Mouse (Mus musculus) embryonic facial prominence, embryonic 11.5 days (tissue): ENCODE results near the gene Gpc5. TPM values are rescaled to one million over a fixed set of nuclear protein-coding genes. Genes with fewer than 3 reads are reported as not detected.
"Not testable (repeated sequence)": the region's sequence is repeated elsewhere in the genome, so short reads cannot be mapped to it uniquely, and the experiment has no call there.

Experiments used
- ATAC-seq: fragments of 200-750 bp; cut with Nextera tagmentation; replicated peaks from 2 replicates; pipeline ENCODE4 v1.8.0; 2017; ENCODE audit warnings: low read depth; ENCODE audit not compliant: insufficient number of reproducible peaks, low FRiP score, low TSS enrichment
- DNase-seq: peaks from one replicate; pipeline ENCODE4 v3.0.0-alpha.2; 2015; ENCODE audit warnings: low spot score
- H3K27ac ChIP-seq: fragments of 300-500 bp; sonication (generic); replicated peaks from 2 replicates; pipeline ENCODE4 v1.5.1; 2014; ENCODE audit warnings: mild to moderate bottlenecking, low read depth, low read length, control low read depth
- H3K27me3 ChIP-seq: fragments of 300-500 bp; sonication (generic); 2 replicates; pipeline ENCODE4 v1.6.1; 2014; ENCODE audit warnings: mild to moderate bottlenecking, low read length, moderate library complexity, mixed read lengths; ENCODE audit not compliant: control insufficient read depth, insufficient read depth
- H3K36me3 ChIP-seq: fragments of 300-500 bp; sonication (generic); replicated peaks from 2 replicates; pipeline ENCODE4 v1.6.1; 2014; ENCODE audit warnings: low read depth, mild to moderate bottlenecking, low read length, moderate library complexity, mixed read lengths; ENCODE audit not compliant: control insufficient read depth, insufficient read depth
- H3K4me1 ChIP-seq: fragments of 300-500 bp; sonication (generic); 2 replicates; pipeline ENCODE4 v1.6.1; 2014; ENCODE audit warnings: low read length, mixed read lengths; ENCODE audit not compliant: control insufficient read depth, insufficient read depth
- H3K4me2 ChIP-seq: fragments of 300-500 bp; sonication (generic); 2 replicates; pipeline ENCODE4 v1.6.1; 2014; ENCODE audit warnings: low read depth, mild to moderate bottlenecking, control low read depth, low read length, moderate library complexity
- H3K4me3 ChIP-seq: fragments of 300-500 bp; sonication (generic); 2 replicates; pipeline ENCODE4 v1.5.1; 2014; ENCODE audit warnings: low read depth, low read length, control low read depth
- H3K9ac ChIP-seq: fragments of 300-500 bp; sonication (generic); replicated peaks from 2 replicates; pipeline ENCODE4 v1.6.1; 2014; ENCODE audit warnings: mild to moderate bottlenecking, control low read depth, low read length
- H3K9me3 ChIP-seq: fragments of 300-500 bp; sonication (generic); replicated peaks from 2 replicates; pipeline ENCODE4 v1.6.1; 2016; ENCODE audit warnings: mild to moderate bottlenecking, low read length, inconsistent platforms, mixed read lengths; ENCODE audit not compliant: control insufficient read depth
- WGBS: fragments of 180-500 bp; shearing (Covaris S2); extraction: QIAGEN DNeasy Blood & Tissue Kit; methylation state at CpG from one replicate; pipeline ENCODE4 v1.1.7; 2014; 5-methylcytosine and 5-hydroxymethylcytosine counted together
- polyA plus RNA-seq: library from polyadenylated mRNA; unstranded; fragments of >200 nt; fragmentation: Nextera tagmentation; extraction: Ambion mirVana; gene quantifications from 2 replicates; pipeline ENCODE4 v1.2.1, GENCODE M21; 2014

The Gpc5 gene
- polyA plus RNA-seq, 1 experiment from 2014 or later = 1.0 TPM

DNA sequence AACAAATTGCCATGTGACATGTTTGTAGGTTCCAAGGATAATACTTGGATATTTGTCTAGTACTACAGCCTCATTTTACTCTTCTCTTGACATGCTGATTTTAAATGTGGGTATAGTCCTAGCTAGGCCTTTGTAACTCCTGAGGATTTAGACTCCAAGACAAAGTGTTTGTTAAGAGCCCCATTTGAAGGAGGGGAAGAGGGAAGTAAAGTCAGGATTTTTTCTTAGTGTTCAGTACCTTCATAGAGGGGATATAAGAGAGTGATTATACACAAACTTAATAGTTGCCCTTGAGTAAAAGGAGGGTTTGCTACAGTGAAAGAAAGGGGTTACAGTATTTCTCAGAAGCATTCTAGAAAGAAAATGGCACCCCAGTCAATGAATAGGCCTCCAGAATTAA, 42.2 kb upstream of the Gpc5 start:
- H3K36me3 ChIP-seq = peaks cover 7% of the 10 kb centered on the region
- DNase-seq (no peak), ATAC-seq (no peak)
- no peak overlapping the region for H3K4me2 ChIP-seq
- no peaks in the 10 kb centered on the region for H3K4me1 ChIP-seq
- H3K9ac ChIP-seq = no peak overlapping the region
- no peak overlapping the region for H3K27ac ChIP-seq
- no peaks in the 10 kb centered on the region for H3K9me3 ChIP-seq
- no peaks in the 10 kb centered on the region for H3K27me3 ChIP-seq
- no peak overlapping the region for H3K4me3 ChIP-seq

- Histone ChIP-seq H3K27me3 (no peaks in the 10 kb centered on the region), H3K4me2 (no peak overlapping the region), H3K27ac (no peak overlapping the region), H3K9ac (no peak overlapping the region), H3K9me3 (no peaks in the 10 kb centered on the region), H3K36me3 (peaks cover 7% of the 10 kb centered on the region), H3K4me3 (no peak overlapping the region), H3K4me1 (no peaks in the 10 kb centered on the region)
- 82% methylated on average over 5 of the region's 5 CpGs for WGBS
- DNase-seq (no peak), ATAC-seq (no peak)
These were observed 40.8 kb upstream of the Gpc5 start for GRCm38 (mm10) chr14:115051106-115051760.

GRCm38 (mm10) chr14:115052371-115052770, 39.6 kb upstream of the Gpc5 start:
- Histone ChIP-seq H3K9ac (no peak overlapping the region), H3K4me1 (no peaks in the 10 kb centered on the region), H3K27me3 (no peaks in the 10 kb centered on the region), H3K4me2 (no peak overlapping the region), H3K9me3 (no peaks in the 10 kb centered on the region), H3K27ac (no peak overlapping the region), H3K36me3 (peaks cover 1% of the 10 kb centered on the region; the same call in 1 of the 2 replicates), H3K4me3 (no peak overlapping the region)
- DNase-seq = no peak
- ATAC-seq = no peak
- 85% methylated on average over 4 of the region's 4 CpGs for whole genome bisulfite sequencing

GRCm38 (mm10) chr14:115054252-115054651, 37.8 kb upstream of the Gpc5 start:
- no peak overlapping the region for H3K27ac ChIP-seq
- H3K27me3 ChIP-seq = no peaks in the 10 kb centered on the region
- no peaks in the 10 kb centered on the region for H3K36me3 ChIP-seq
- ATAC-seq = no peak
- no peak overlapping the region for H3K9ac ChIP-seq
- H3K4me2 ChIP-seq = no peak overlapping the region
- H3K9me3 ChIP-seq = no peaks in the 10 kb centered on the region
- H3K4me1 ChIP-seq = no peaks in the 10 kb centered on the region
- DNase-seq = no peak
- H3K4me3 ChIP-seq = no peak overlapping the region
- 91% methylated on average over 4 of the region's 4 CpGs for WGBS

GRCm38 (mm10) chr14:115057524-115057923, 34.5 kb upstream of the Gpc5 start:
- Histone ChIP-seq H3K9me3 (no peaks in the 10 kb centered on the region), H3K36me3 (no peaks in the 10 kb centered on the region), H3K4me1 (no peaks in the 10 kb centered on the region), H3K4me2 (no peak overlapping the region), H3K27me3 (no peaks in the 10 kb centered on the region), H3K4me3 (no peak overlapping the region), H3K27ac (no peak overlapping the region), H3K9ac (no peak overlapping the region)
- ATAC-seq (no peak), DNase-seq (no peak)
- 87% methylated on average over 4 of the region's 4 CpGs for WGBS

- not testable (repeated sequence) for H3K9ac ChIP-seq, H3K27me3 ChIP-seq, DNase-seq, H3K36me3 ChIP-seq, ATAC-seq, H3K4me3 ChIP-seq, H3K27ac ChIP-seq, H3K4me2 ChIP-seq, H3K9me3 ChIP-seq, H3K4me1 ChIP-seq
- WGBS = 79% methylated on average over 2 of the region's 2 CpGs
These were observed 25.9 kb upstream of the Gpc5 start for GRCm38 (mm10) chr14:115066164-115066563.

DNA sequence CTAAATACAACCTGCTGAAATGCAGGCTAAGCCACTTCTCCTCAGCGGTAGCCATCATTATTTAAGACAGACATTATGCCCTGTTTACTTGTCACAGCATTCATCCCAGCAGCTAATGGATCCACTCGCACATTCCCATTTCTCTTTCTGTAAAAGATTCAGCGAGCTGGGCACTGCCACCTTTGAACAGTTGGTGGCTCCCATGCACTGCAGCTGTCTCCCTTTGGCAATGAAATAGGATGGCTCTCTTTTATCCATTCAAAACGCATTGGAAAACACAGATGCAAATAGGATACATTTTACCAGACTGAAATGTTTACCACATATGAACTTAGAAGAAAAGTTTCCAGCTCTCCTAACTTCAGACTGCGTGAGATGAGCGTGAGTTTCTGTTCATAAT, 21.5 kb upstream of the Gpc5 start:
- DNase-seq (peak; percentile 49), ATAC-seq (no peak)
- H3K9ac ChIP-seq = no peak overlapping the region
- no peak overlapping the region for H3K4me3 ChIP-seq
- H3K27me3 ChIP-seq = no peaks in the 10 kb centered on the region
- H3K36me3 ChIP-seq = no peaks in the 10 kb centered on the region
- H3K4me1 ChIP-seq = no peaks in the 10 kb centered on the region
- no peak overlapping the region for H3K4me2 ChIP-seq
- H3K27ac ChIP-seq = no peak overlapping the region
- H3K9me3 ChIP-seq = no peaks in the 10 kb centered on the region
- whole genome bisulfite sequencing = 44% methylated on average over 6 of the region's 6 CpGs

- Histone ChIP-seq H3K36me3 (no peaks in the 10 kb centered on the region), H3K4me2 (no peak overlapping the region), H3K4me1 (no peaks in the 10 kb centered on the region), H3K27ac (no peak overlapping the region), H3K27me3 (no peaks in the 10 kb centered on the region), H3K9ac (no peak overlapping the region), H3K4me3 (no peak overlapping the region), H3K9me3 (no peaks in the 10 kb centered on the region)
- ATAC-seq (no peak; the same call in 1 of the 2 replicates), DNase-seq (no peak)
- WGBS = 46% methylated on average over 9 of the region's 9 CpGs
These were observed 14.7 kb upstream of the Gpc5 start for GRCm38 (mm10) chr14:115077340-115077739.
